Mouse (Mus musculus) kidney, postnatal 4 days (tissue): ENCODE data around the gene Ap5b1.

ENCODE experiments used
- DNase-seq, 2 experiments: peaks; one replicate each; pipeline ENCODE4 v3.0.0; 2021; ENCODE audit warnings: mixed read lengths in 2 of 2

Gene Ap5b1

DNA sequence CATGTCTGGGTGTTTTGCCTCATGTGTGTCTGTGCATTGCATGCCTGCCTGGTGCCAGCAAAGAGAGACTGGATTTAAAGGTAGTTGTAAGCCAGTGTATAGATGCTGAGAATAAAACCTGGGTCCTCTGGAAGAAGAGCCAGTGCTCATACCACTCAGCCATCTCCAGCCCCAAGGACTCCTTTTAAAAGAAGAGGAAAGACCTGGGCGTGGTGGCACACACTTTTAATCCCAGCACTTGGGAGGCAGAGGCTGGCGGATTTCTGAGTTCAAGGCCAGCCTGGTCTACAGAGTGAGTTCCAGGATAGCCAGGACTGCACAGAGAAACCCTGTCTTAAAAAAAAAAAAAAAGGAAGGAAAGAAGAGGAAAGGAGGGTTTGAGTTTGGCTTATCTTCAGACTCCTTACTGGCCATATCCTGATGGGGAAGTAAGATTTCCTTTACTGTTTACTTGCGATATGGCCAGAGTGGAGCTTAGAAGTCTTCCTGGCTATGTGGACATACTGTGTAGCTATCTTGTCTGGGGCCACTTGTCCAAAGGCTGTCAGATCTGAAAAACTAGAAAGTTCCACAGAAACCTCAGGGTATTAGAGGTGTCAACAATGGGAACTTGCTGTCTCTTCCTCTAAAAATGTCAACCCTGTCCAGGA is 45.1 kb downstream of the Ap5b1 start:
- no peak for DNase-seq

DNA sequence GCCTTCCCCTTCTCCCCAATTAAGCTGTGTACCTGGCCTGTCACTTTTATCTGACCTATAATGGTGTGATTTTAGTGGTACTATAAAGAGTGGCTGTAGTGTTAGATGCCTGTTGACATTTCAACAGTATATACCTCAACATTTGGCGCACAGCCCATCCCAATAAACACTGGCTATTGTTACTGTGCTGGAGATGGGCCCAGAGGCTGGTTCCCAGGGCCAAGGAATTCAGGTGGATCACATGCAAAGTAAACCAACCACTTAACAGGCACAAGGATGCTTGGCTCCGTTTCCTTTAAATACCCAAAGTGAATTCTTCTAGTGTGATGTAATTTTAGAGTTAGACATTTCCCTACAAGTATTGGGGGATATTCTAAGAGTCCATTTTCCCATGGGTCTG is 47.1 kb downstream of the Ap5b1 start:
- no peak for DNase-seq

DNA sequence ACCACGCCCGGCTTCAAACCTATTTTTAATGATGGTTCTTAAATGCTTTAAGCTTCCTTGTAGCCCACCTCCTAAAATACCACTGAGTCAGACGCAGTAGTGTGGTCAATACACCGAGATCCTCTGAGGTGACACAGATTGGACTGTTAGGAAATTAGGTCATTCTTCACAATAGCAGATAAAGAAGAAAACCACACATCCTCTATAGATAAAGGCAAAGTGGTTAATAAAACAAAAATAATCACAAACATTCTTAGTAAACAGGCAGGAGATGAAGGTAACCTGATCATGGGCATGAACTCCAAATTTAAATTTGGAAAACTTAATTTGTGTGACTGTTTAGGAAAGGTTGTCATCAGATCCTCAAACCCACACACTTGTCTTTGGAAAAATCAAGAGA is 52.2 kb downstream of the Ap5b1 start:
- no peak for DNase-seq
